Mouse (Mus musculus) cerebellum, postnatal 14 days (tissue): ENCODE measurements at regions not wholly inside any gene's neighbourhood (a gene's known extent, or its start where the extent isn't known, plus 50 kb on each side); places are given as distances from the start of the nearest gene placed in this dataset.
A peak's percentile ranks its signal among the peaks of the same experiment; 100 is the strongest.

ENCODE experiments used
- DNase-seq, 2 experiments: peaks; one replicate each; pipeline ENCODE4 v3.0.0; 2021; ENCODE audit warnings: mixed read lengths in 2 of 2

DNA sequence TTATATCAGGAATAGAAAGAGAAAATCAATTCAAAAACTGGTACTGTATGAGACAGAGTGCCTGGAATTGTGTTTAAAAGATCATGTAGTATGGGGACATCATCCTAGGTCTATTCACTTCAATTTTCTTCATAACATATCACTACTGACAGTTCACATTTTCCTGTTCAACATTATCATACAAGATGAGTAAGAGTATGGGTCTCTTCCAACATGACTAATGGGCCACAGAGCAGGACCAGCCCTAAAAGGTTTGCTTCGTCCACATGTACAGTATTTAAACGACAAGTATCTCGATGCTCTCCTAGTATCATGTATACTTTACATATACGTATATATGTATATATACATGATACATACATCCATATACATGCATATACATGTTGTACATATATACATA is 164.8 kb upstream of the Atp1b1 start:
- DNase-seq, result no peak

DNA sequence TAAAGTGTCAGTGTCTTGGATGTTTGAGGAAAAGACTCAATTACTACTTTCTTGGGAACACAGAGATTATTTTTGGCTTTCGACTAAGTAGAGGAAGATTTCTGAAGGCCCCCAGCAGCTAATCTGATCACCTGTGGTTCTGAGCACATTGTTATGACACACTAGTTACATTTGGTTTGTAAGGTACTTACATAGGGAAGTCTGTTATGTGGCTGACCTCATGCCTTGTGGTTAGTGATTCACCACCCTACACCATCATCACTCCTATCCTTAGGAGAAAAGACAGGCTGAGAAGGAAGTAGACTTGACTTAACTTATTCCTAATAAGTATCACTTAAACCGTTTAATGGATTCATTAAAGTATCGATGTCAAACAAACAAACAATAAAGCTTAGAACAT is 164.3 kb upstream of the Atp1b1 start:
- no peak for DNase-seq

DNA sequence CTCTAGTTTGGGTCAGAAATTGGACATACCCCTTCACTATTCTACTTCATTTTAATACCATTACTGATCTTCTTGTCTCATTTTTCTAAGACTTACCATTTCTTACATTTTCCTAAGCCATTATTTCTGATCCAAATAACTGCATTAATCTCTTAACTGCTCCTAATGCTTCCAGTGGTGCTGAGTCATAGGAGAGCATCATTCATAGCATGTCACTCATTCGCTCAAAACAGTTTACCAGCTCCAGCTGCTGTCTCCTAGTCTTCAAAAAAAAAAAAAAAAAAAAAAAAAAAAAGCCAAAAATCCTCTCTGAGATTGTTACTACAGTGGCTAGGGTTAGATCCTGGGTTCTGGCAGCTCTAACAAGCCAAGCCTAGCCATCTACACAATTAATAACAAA is 162.0 kb upstream of the Atp1b1 start:
- no peak for DNase-seq

DNA sequence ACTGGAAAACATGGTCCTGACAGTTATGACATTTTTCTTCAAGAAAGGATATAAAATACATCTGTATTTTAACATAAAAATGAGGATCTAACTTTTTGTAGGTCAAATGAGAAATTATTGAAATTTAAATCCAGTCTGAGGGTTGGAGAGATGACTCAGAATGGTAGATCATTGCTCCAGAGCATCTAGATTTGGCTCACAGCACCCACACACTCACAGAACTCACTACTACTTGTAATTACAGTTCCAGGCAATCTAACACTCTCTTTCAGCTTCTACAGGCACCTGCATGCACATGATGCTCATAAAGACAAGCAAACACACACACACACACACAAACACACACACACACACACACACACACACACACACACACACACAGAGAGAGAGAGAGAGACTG is 159.7 kb upstream of the Atp1b1 start:
- no peak for DNase-seq

DNA sequence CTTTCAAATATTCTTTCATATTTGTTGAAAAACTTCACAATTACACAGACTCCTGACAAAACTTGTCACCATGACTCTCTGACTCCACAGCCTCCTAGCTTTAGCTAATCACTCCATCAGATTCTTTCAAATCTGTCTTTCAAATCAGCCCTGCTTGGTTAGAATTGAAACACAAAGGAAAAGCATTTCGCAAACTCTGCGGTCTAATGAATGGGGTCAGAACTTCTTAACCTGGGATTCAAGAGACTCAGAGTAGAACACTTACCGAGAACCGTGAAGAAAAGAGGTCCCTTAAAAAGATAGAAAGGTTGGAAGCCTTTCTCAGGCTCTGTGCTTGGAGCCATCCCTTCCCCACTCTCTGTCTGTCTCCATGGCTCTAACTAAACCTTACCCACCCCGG is 148.9 kb upstream of the Atp1b1 start:
- DNase-seq, result no peak

DNA sequence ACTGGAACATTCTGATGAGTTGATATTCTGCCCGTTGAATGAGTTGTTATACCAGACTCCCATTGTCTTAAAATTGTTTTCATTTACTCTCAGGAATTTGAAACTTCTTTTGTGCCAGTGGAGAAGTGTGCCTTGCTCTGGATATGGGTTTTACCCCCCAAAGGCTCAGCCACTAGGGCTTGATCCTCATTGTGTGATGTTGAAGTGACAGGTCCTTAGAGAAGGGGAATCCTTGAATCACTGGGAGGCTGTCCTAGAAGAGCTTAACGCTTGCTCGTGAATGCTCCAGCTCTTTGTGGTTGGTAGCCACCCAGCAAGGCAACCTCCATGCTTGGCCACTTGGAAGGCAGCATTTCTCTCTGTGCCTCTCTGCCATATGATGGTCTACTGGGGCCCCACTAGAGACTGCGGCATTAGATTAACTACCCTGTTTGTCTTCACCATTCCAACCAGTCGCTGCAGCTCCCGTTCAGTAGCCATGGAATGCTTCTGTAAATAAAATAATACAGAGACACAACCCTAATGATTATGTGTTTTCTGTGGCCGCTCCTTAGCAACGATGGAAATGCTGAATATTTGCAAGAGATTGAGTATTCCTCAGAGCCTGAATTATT is 148.1 kb upstream of the Atp1b1 start:
- DNase-seq, result no peak

DNA sequence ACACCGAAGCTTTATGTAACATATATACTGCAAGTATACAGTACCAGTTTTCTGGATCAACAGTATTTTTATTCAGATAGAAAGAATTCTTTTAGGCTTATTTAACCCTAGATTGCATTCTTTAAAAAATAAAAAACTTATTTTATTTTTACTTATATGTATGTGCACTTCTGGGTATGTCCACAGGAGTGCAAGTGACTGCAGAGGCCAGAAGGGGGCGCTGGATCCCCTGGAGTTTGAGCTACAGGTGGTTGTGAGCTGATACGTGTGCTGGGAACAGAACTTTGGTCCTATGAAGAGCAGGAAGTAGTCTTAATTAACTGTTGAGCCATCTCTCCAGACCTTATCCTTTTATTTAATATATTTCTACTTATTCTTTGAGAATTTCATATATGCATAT is 145.3 kb upstream of the Atp1b1 start:
- DNase-seq, result peak in 1 of 2 experiments; percentile 5

DNA sequence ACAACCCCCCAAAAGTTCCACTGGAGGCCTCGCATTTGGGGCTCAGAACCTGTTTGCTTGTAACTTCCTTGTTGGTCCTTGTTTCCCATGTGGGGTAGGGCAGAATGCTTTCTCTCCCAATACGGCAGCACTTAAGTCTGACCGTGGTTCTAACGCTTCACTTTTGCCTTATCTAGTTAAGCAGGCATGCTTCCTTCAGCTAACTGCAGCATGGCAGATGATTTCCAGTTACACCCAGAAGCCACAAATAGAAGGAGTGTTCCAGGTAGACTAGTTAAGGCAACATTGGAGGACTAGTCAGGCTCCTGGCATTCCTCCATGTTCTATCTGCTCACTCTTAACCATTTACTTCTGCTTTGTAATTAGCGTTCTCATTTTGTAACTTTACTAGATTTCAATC is 144.4 kb upstream of the Atp1b1 start:
- no peak for DNase-seq

DNA sequence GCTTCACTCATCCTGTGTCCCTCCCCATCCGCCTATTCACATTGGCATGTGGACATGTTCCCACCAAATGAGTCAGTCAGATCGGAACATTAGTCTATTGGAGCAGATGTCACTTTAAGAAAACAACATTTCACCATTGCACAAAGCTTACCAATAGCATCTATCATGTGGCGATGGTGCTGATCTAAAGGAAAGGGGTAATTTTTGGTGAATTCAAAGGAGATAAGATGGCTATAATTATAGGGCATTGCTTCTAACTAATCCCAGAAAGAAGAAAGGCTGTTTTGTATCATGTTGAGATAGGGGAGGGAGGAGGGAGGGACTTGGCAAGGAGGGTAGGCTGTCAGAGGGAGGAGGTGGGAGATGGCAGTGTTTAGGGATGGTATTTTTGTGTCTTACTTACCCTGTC is 132.1 kb upstream of the Atp1b1 start:
- DNase-seq, result no peak

DNA sequence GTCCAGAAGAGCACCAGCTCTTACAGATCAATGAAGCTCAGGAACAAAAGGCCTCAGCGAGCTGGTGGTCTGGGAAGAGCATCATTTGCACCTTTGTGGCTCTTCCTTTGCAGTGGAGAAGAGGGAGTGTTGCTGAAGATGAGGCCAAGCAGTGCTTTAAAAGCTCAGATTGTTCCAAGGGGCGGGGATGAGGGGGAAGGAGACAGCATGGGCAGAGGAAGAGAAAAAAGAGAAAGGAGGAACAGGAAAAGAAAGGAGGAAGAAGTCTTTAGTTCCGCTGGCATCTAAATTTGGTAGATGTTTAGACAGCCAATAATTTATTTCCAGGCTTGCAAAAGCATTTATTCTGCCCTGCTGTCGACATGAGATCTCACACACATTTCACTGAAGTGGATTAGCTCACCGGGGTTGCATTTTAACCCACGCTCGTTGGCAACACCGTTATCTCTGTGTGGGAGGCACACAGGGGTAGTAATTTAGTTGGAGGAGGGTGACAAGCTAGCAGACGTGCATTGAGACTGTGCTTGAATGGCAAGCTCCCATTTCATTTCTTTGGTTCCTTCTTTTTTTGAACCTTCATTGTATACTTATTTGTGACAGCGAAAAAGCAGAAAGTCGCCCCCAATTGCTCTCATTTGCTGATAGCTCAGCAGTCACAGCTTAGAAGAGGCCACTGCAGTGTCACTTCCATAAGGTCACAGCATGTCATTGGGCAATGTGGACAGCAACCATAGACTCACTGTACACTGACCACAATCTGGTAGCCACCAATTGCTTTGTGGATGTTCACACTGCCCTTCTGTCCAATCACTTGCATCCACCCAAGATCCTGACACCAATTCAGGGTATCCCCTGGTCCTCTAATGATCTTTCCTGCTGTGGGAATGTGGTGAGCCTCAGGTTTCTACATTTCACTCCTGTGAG is 128.2 kb upstream of the Atp1b1 start:
- peak in 1 of 2 experiments; percentile 8 for DNase-seq

DNA sequence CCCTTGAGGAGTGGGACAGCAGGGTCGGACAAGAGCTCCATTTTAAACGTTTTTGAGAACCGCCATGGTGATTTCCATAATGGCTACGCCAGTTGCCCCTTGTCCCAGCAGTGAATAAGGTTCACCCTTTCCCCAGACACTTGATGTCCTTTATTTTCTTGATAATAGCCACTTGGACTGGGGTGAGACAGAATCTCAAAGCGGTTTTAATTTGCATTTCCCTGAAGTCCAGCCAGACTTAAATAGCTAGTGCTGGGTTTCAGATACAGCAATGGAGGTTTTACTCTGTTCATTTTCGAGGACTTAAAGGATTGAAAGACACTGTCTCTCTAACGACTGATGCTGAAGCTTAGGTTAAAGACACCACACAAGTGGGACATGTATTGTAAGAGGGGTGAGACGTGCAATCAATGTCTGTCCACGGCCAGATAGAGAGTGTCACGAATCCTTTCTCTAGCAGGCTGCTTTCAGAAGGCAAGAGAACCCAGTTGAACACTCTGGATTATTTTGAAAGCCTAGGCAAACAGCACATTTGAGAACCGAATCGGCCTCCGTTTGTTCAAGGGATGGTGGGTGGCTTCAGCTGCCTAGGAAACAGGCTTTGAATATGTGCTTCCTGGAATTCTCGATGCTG is 118.8 kb upstream of the Atp1b1 start:
- no peak for DNase-seq

DNA sequence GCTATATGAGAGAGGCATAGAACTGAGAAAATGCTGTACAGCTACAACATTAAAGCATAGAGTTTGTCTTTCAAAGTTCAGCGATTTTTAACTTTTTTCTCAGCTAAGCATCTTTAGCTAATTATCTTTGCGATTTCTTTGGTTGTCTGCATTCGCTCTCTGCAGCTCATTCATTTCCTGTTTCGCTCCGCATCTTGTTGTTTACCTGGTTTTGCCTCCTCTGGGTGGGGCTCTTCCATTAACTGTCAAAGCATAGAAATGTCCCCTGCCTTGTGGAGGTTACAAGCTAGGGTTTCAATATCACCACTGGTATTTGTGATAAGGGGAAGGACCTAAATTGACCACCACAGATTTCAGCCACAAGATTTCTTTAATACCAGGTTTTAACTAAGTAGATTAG is 115.5 kb upstream of the Atp1b1 start:
- DNase-seq, result no peak

DNA sequence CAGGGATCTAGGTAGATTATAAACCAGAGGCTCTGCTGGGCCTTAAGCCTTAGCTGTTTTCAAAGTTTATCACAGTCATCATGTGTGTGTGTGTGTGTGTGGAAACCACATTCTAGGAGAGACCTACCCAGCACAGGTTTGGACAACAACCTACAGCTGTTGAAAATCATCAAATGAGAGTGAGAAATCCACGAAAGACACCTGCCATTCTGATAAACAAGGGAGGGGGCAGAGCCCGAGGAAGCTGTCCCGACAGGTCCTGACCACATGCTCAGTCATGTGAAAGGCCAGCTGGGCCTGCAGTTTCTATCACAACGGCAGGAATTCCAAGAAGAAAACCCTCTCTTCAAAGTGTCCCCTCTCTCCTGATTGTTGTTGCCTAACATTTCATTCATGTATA is 114.0 kb upstream of the Atp1b1 start:
- DNase-seq, result no peak

DNA sequence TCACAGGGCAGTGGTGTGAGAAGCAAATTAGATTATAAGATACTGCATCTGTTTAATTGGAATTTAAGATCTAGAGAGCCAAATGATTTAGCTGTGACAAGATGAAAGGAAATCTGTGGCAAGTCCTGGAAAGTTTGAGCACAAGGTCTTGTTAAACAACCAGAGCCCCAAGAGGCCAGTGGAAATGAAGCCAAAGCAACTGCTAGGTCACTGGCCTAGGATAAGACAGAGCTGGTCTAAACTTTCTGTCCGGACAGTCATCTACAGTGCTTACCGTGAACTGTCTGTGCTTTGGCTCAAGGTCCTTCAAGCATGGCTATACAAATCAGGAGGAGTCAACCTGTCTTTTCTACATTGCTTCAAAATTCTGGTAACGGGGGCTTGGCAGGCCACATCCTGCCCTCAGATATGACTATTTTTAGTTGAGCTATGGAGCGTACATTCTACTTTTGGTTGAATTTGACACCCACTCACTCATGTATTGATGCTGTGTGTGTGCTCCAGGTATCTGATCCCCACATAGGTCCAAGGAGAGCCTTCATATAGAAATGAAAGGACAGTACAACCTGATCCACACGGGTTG is 113.4 kb upstream of the Atp1b1 start:
- DNase-seq, result no peak

DNA sequence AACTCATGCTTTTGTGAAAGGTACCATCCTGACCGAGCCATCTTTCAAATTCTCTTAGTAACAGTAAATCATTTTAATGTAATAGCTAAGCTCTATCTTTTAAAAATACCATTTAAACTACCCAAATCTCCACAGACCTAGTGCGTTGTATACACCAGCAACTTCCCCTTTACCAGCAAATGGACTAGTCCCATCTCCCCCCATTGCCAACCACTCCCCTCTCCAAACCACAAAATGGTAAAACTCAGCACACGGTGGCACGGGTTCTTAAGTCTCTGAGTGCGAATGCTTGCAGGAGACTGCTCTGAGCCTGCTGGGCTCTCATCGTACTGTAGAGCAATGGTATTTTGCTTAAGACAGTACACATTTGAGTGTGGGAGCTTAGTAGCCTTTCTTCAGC is 106.7 kb upstream of the Atp1b1 start:
- DNase-seq, result no peak

DNA sequence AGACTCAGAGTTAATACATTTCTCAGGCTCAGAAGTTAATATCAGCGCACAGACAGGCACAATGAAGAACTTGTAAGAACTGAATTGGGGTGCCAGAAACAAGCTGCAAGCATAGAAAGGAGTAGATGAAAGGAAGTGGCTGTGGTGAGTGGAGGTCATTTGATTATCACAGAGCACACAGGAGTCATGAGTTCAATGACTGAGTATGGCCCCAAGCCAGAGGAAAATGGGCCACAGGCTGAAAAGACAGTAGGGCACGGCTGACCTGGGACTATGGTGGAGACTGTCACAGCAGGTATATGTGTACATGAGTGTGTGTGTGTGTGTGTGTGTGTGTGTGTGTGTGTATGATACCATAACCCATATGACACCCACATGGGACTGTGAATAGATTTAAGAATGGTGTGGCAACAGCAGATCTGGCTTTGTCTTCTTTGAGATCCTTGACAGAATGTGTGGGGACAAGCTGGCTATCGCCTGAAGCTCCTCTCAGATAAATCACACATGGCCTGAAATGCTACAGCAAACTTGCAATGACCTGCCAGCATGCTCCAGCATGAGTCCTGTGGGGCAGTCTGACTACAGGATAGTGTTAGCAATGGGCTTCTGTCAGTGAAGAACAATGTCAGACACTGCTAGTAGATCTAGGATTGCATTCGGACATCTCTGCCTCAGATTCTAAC is 101.5 kb upstream of the Atp1b1 start:
- no peak for DNase-seq

DNA sequence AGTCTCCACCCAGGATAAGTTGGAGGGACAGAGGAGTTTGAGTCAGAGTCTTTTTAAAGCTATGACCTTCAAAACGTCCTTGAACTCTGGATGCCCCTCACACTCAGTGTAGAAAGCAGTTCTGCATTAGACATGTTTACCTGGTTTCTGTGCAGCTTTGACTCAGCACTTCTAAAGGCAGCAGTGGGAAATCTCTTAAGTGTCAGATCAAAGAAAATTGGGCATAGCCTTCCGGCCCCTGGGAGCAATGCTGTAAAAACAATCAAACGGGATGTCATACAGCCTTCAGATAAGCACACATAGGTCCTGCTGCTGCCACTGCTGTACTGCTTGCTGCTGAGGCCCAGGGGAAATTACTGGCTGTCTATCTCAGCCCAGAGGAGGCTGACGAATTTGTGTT is 94.5 kb upstream of the Atp1b1 start:
- DNase-seq, result no peak

DNA sequence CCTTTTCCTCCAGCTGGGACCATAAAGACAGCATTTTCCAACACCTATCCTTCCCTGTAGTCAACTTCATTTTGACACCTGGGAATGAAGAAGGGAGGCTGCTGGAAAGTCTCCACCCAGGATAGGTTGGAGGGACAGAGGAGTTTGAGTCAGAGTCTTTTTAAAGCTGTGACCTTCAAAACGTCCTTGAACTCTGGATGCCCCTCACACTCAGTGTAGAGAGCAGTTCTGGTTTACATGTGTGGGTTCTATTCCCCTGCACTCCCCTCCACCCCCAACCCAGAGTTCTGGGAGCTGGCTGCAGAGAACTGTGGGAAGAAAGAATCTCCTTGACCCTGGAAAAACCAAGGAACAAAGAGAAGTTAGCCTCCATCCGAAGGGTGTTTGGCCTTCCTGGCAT is 92.9 kb upstream of the Atp1b1 start:
- no peak for DNase-seq

DNA sequence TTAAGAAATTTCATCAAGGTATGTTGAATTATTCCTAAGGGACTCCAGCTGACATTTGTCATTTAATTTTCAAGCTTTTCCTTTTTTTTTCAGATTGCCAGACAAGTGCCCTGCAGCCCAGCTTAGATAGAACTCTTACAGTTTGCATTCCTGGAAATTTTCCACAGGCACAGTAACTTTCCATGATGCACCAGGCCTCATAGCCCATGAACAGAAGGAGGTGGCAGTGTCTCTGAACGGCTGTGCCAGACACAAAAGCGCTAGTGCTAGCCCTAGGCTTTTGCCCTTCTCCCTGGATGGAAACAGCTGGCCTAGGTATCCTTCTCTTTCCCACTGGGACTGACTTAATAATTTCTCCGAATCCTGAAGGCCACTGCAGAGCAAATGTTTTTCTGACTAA is 92.4 kb upstream of the Atp1b1 start:
- DNase-seq, result no peak

DNA sequence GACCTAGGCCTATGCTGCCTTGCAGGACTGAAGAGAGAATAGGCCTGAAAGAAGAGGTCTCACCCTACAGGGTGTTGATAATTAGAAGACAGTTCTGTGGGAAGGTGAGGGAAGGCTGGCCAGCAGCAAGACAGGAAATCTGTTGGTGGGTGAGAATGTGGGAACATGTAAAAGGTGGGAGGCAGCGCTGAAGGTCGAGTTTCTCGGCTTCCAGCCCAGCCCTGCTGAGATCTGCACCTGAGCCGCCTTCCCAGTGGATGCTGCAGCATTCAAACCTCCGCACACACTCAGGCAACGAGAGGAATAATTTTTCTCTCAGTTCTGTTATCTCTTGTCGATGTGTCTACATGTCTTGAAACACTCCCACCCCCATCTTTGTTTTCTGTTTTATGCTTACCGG is 89.9 kb upstream of the Atp1b1 start:
- DNase-seq, result peak; percentile 48 to 58

DNA sequence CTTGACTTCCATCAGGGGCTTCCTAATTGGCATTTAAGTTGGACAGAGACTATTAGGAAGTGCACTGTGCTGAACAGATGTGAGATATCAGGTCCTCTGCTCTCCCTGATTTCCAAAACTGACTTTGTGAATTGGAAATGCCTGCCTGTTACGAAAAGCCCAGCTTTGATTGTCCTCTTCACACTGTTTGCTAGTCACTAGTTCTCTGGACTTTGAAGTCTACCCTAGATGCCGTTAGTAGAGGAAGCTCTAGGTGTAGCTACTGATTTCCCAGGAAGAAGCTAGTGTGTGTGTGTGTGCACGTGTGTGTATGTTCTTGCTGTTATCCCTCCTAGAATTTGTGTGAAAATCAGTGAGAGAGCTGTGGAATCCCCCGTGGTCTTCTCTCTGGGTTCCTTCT is 87.7 kb upstream of the Atp1b1 start:
- no peak for DNase-seq

DNA sequence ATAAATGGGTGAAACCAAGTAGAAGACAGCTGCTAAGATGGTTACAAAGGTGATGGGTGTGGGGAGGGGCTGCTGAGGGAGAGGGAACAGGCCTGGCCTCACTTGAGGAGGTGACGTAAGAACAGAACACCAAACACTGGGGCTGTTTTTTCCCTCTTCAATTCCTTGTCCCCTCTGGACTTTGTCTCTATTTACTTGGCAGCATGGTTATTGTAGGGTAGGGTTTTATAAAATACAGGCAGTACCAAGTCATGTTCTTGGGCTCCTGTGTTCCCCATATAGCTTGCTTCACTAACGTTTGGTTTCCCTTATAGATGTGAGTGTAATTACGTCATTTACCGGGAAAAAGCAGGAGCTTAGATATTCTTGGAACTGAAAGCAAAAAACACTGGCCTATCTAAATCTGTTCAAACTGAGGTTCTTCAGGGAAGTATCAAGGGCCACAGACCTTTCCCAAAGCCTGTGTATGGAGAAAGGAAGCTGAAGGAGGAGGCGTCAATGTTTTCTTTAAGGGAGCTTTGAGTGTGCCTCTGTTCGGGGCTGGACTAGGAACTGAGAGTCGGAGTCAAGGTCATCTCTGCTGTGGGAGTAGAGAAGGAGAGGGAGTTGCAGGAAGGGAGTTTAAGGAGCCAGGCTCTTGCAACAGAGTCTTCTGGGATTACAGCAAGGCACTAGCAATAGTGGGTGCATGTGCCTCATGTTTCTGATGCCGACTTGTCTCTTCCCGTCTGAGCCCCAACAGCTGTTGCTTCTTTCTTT is 85.1 kb upstream of the Atp1b1 start:
- DNase-seq, result no peak
